Mouse (Mus musculus) retina, postnatal 1 day (tissue): Measurements from ENCODE around the gene Fer1l5.
A peak's percentile ranks its signal among the peaks of the same experiment; 100 is the strongest.

Experiments
- DNase-seq: peaks from one replicate; pipeline ENCODE4 v3.0.0-alpha.2; 2012

Gene Fer1l5

GRCm38 (mm10) chr1:36371934-36372845 lies at the start of gene Fer1l5:
TSS of gene Fer1l5 (plus strand) at chr1:36372291.
- no peak for DNase-seq

- DNase-seq = no peak
Measured at GRCm38 (mm10) chr1:36323076-36323475, 49.0 kb upstream of the Fer1l5 start.

GRCm38 (mm10) chr1:36323746-36324448 lies 48.2 kb upstream of the Fer1l5 start:
- DNase-seq = peak; percentile 79

GRCm38 (mm10) chr1:36325900-36326321 lies 46.2 kb upstream of the Fer1l5 start:
- no peak for DNase-seq

GRCm38 (mm10) chr1:36326815-36327214 lies 45.3 kb upstream of the Fer1l5 start:
- no peak for DNase-seq

- no peak for DNase-seq
Measured at GRCm38 (mm10) chr1:36331743-36332142, 40.3 kb upstream of the Fer1l5 start.

GRCm38 (mm10) chr1:36332955-36333887 lies 38.9 kb upstream of the Fer1l5 start:
- no peak for DNase-seq

GRCm38 (mm10) chr1:36342547-36342946 lies 29.5 kb upstream of the Fer1l5 start:
- no peak for DNase-seq

GRCm38 (mm10) chr1:36352351-36352750 lies 19.7 kb upstream of the Fer1l5 start:
- no peak for DNase-seq

GRCm38 (mm10) chr1:36356955-36357695 lies 15.0 kb upstream of the Fer1l5 start:
- no peak for DNase-seq

- peak; percentile 14 for DNase-seq
Measured at GRCm38 (mm10) chr1:36367698-36368097, 4.4 kb upstream of the Fer1l5 start.

- DNase-seq = peak; percentile 24
Measured at GRCm38 (mm10) chr1:36368112-36368968, 3.8 kb upstream of the Fer1l5 start.

GRCm38 (mm10) chr1:36368969-36369645 lies 3.0 kb upstream of the Fer1l5 start, which contains the start of gene Kansl3:
TSS of gene Kansl3 (minus strand) at chr1:36369181.
- peak; percentile 96 for DNase-seq

GRCm38 (mm10) chr1:36370918-36371317 lies 1.2 kb upstream of the Fer1l5 start:
- DNase-seq = no peak

GRCm38 (mm10) chr1:36378880-36379279 lies 6.8 kb downstream of the Fer1l5 start:
- no peak for DNase-seq

- DNase-seq = peak; percentile 43
Measured at GRCm38 (mm10) chr1:36379582-36379981, 7.5 kb downstream of the Fer1l5 start.

GRCm38 (mm10) chr1:36397041-36397440 lies 24.9 kb downstream of the Fer1l5 start:
- no peak for DNase-seq

- no peak for DNase-seq
Measured at GRCm38 (mm10) chr1:36401509-36401908, 29.4 kb downstream of the Fer1l5 start.

- DNase-seq = no peak
Measured at GRCm38 (mm10) chr1:36404531-36404930, 32.4 kb downstream of the Fer1l5 start.

GRCm38 (mm10) chr1:36429511-36429910 lies 57.4 kb downstream of the Fer1l5 start:
- DNase-seq = no peak
